Mouse (Mus musculus) brain, embryonic 14.5 days (tissue): ENCODE results near the gene Eif4g3.

ENCODE experiments used
- CTCF ChIP-seq: fragments of 200-500 bp; IDR thresholded peaks from 2 replicates; pipeline ENCODE4 v1.5.1; 2012; ENCODE audit warnings: inconsistent platforms, mild to moderate bottlenecking, moderate library complexity, borderline replicate concordance; ENCODE audit not compliant: insufficient read depth, insufficient read length; ENCODE audit errors: extremely low read depth
- POLR2A ChIP-seq: fragments of 200-500 bp; IDR thresholded peaks from 2 replicates; pipeline ENCODE4 v1.6.1; 2012; ENCODE audit warnings: mild to moderate bottlenecking, inconsistent platforms, borderline replicate concordance; ENCODE audit not compliant: poor library complexity, insufficient read depth, insufficient read length, severe bottlenecking; ENCODE audit errors: extremely low read depth

DNA sequence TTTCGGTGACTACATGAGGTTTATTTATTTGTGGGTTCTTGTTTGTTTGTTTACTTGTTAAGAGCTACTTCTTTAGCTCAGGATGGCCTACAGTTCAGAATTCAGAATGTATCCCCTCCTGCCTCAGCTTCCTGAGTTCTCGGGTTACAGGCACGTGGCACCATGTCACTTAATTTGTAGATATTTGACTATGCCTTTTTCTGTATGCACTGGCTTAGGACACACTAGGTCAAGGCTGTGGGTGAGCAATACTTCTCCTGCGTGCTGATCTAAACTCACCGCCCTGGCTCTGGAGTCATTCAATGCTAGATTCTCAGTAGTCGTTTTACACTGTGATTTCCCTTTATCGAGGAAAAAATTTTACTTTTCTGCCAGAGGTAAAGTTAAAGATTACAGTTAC lies 227.9 kb downstream of the Eif4g3 start:
- TF ChIP-seq CTCF, result no peak
- no peak for TF ChIP-seq POLR2A
